Mouse (Mus musculus): Measurements from ENCODE around the gene Ankrd54. TPM values are rescaled to one million over a fixed set of nuclear protein-coding genes. Genes with fewer than 3 reads are reported as not detected.
"Not testable (repeated sequence)": the region's sequence is repeated elsewhere in the genome, so short reads cannot be mapped to it uniquely, and the experiment has no call there.

Gene Ankrd54
- total RNA-seq, 2 experiments from 2014 or later, result 6.1 to 8.6 TPM

DNA sequence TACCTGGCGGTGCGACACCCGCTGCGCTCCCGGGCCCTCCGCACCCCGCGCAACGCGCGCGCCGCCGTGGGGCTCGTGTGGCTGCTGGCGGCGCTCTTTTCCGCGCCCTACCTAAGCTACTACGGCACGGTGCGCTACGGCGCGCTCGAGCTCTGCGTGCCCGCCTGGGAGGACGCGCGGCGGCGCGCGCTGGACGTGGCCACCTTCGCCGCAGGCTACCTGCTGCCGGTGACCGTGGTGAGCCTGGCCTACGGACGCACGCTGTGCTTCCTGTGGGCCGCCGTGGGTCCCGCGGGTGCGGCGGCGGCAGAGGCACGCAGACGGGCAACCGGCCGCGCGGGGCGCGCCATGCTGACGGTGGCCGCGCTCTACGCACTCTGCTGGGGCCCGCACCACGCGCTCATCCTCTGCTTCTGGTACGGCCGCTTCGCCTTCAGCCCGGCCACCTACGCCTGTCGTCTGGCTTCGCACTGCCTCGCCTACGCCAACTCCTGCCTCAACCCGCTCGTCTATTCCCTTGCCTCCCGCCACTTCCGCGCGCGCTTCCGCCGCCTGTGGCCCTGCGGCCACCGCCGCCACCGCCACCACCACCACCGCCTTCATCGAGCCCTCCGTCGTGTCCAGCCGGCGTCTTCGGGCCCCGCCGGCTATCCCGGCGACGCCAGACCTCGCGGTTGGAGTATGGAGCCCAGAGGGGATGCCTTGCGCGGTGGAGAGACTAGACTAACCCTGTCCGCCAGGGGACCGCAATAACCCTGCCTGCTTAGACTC lies 19.8 kb downstream of the Ankrd54 start:
- no peak for DNase-seq

DNA sequence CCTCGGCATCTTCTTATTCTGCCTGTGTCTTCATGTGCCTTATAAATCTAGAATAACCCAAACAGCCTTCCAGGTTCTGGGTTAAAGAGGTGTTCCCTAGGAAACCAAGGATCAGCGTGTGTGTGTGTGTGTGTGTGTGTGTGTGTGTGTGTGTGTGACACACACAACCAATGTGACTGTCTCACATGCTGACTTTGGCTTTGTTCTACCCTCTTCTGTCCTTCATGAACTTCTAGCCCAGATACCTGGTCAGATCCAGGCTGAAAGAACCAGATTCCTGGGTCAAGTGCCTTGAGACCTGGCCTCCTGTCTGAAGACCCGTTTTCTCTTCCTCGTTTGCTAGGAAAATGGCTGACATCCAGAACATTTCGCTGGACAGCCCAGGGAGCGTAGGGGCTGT lies 21.1 kb downstream of the Ankrd54 start, which contains the start of gene Galr3:
Gene Galr3, plus strand, starts transcription at position 301 of the 400 bp plus-strand sequence.
- no peak for DNase-seq

DNA sequence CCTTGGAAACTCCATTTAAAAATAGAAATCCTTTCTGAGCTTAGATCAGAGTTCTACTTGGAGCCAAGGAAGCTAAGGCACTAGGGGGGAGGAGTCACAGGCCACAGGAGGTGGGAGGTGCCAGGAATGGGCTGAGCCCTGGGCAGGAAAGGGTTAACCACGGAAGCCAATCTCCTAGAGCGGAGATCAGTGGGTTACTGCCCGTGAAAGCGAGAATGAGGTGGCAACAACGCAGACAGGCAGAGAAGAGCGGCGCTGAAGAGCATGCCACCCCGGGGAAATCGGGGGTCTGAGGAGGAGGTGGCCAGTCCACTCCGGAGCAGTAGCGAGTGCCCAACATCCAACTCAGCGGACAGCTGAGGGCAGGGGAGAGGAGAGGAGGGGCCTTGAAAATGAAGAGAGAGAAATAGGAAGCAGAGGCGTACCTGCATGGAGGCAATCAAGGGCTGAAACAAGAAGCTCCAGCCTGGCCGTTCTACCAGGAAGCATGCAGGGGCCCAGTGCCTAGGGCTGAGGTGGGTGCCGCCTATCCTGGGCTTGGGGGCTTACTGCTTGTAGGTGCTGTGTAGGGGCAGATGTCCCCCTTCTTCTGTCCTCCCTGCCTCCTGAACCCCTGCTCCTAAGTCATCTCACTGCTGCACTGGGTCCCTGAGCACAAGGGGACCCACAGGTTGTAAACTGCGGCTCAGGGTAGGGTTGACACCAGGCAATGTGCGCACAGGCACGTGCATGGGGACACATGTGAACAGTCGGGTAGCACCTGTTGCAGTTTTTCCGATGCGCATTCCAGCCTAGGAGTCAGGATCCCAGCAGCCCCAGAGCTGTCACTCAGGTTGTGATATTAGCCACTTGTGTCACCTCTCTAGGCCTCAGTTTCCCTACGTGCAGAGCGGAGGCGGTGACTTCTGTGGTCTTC lies 21.9 kb downstream of the Ankrd54 start:
- DNase-seq, result no peak

DNA sequence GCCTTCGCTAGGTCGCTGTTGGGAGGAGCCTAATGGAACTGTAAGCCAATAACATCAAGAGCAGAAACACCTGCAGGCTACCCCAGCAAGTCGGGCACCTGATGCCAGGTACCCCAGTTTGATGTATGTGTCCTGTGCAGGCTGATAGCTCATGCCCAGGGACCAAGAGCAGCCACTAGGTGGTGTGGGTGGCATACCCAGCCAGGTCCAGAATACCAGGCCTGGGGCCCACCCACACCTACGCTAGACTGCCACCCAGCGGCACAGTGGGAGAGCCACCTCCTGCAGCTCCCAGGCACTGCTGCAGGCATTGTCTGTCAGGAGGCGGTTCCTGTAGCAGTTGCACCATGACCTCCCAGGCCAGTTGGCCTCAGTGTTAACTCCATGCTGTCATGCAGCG lies 23.8 kb downstream of the Ankrd54 start:
- peak; percentile 76 for DNase-seq

DNA sequence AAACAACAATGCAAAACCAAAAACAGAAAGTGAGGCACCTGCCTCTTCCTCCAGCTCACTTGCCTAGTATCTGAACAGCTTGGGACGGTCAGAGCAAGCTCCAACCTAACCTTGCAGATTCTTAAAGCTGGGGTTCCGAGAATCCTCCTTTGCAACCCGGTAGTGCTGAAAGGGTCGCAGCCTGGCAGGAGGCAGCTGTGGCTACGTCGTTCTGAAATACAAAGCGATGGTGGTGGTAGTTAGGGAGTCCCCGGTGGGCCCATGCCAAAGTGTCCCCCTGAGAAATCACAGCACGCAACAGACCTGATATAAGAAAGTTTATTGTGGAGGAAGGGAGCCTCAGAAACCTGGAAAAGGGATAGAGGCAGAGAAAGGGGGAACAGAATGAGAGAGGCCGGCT lies 24.4 kb downstream of the Ankrd54 start:
- DNase-seq, result no peak

DNA sequence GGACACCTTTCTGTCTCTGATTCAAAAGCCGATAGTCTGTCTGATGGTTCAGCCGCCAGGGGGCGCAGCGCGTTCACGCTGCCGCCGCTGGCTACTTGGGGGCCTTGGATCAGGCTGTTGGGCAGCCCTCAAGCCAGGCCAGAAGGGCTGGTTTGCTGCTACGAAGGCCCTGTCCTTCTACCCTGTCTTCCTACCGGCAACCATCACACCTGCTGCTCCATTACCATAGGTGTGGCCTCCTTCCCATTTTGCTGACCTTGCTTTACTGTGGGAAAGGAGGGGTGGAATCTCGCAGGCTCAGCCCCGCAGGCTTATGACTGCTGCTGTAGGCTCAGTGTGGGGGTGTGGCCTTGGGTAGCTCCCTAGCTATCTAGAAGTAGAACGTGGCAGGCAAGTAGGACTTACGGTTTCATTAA lies 24.8 kb downstream of the Ankrd54 start:
- DNase-seq, result peak; percentile 91

DNA sequence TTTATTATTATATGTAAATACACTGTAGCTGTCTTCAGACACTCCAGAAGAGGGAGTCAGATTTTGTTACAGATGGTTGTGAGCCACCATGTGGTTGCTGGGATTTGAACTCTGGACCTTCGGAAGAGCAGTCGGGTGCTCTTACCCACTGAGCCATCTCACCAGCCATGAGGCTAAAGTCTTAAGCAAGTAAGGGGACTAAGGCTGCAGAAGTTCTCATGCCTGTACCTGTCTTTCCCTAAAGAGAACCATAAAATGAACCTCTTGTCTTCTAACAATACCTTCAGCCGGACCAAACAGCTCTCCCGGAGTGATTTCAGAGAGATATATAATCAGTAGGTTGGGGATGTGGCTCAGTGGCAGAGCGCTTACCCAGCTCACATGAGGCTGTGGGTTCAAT lies 30.8 kb downstream of the Ankrd54 start:
- not testable (repeated sequence) for DNase-seq

DNA sequence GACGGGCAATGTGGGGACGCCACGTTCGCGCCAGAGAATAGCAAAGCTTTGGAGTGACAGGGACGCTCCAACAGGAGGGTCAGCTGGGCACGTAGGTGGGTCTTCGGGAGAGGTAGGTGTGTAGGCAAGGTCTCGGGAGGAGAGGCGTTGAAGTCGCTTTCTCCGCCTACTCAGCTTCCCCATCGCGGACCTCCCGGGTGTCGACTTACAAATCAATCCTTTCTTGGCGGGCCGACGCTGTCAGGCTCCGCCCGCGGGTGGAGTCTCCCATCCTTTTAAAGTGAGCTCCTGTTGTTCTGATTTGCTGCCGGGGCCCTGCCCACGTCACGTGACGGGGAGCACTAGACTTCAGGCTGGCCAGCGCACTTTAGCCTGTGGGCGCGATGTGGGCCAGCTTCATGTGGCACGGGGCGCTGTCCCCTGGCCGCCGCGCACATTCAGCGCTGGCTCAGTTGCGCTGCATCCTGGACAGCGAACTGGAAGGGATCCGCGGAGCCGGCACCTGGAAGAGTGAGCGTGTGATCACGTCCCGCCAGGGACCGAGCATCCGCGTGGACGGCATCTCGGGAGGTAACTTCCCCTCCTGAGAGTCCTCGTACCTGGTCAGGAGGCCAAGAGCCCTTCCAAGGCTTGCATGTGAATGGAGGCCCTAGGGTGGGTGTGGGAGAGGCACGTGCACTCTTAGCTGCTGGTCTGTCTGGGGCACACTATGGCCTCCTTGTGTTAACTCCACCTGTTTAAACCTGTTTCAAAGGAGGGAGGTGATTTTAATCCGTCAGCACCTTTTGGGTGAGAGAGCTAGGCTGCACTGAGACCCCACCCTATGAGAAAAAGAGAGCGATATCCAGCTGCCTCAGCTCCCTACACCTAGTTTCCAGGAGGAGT lies 31.9 kb downstream of the Ankrd54 start:
- peak; percentile 83 for DNase-seq

DNA sequence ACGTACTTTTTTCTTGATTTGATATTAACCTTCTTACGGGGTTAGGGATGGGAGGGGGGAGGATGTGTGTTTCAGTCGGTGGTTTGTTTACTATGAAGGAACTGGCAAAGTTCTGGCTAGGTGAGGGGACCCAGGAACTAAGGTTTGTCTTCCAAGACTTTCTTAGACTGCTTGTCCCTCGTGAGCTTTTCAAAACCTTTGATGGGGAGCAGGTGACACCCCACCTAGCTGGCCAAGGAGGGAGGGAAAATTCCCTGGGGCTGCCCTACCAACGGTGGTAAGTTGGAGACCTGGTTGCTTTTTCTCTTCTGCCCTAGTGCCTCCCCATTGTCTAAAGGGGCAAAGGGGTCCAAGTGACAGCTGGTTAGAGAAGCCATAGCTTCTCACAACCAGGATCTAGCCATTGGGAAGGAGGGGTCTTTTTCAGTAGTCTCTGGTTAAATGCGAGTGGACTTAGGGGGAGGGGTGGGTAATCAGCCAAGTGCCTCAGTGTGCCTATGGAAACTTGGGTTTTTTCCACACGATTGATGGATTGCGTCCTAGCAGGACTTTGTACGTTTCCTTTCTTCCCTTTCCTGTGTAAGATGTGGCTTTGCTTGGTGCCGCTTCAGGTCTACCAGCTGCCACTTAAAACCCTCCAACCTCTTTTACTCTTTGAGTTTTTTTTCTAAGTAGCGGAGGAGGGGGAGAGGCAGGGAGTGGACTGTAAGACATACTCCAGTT lies 33.0 kb downstream of the Ankrd54 start:
- DNase-seq, result no peak

DNA sequence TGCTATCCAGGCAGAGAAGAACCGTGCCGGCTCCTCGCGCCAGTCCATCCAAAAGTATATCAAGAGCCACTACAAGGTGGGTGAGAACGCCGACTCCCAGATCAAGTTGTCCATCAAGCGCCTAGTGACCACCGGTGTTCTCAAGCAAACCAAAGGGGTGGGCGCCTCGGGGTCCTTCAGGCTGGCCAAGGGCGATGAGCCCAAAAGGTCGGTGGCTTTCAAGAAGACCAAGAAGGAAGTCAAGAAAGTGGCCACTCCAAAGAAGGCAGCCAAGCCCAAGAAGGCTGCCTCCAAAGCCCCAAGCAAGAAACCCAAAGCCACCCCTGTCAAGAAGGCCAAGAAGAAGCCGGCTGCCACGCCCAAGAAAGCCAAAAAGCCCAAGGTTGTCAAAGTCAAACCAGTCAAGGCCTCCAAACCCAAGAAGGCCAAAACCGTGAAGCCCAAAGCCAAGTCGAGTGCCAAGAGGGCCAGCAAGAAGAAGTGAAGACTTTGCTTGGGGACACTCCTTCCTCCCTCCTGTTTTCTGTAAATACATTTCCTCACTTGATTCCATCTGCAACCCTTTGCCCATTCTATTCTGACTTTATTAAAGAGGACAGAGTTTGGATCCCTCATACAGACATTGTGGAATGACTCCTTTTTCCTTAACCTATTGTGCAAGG lies 33.7 kb downstream of the Ankrd54 start:
- no peak for DNase-seq

DNA sequence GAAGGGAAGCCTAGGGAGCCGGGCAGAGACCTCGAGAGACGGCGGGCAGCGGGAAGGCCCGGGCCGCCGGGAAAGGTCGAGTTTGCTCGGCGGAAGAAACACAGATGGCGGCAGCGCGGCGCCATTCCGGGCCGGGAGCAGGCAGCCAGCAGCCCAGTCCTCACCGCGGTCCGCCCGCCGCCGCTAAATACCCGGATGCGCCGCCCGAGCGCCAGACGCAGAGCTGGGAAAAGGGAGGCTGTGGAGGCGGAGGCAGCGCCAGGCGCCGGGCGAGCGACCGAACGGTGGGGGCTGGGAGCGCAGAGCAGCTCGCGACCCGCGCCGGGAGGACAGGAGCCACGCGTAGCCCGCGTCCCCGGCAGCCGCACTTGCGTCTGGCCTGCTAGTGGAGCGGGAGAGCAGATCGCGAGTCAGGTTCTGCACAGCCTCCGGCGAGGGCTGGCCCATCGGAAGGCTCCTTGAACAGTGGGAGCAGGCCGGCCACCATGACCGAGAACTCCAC lies 34.4 kb downstream of the Ankrd54 start, which contains the start of gene H1f0:
Gene H1f0, plus strand, starts transcription at position 214 of the 502 bp plus-strand sequence.
- peak; percentile 98 for DNase-seq

DNA sequence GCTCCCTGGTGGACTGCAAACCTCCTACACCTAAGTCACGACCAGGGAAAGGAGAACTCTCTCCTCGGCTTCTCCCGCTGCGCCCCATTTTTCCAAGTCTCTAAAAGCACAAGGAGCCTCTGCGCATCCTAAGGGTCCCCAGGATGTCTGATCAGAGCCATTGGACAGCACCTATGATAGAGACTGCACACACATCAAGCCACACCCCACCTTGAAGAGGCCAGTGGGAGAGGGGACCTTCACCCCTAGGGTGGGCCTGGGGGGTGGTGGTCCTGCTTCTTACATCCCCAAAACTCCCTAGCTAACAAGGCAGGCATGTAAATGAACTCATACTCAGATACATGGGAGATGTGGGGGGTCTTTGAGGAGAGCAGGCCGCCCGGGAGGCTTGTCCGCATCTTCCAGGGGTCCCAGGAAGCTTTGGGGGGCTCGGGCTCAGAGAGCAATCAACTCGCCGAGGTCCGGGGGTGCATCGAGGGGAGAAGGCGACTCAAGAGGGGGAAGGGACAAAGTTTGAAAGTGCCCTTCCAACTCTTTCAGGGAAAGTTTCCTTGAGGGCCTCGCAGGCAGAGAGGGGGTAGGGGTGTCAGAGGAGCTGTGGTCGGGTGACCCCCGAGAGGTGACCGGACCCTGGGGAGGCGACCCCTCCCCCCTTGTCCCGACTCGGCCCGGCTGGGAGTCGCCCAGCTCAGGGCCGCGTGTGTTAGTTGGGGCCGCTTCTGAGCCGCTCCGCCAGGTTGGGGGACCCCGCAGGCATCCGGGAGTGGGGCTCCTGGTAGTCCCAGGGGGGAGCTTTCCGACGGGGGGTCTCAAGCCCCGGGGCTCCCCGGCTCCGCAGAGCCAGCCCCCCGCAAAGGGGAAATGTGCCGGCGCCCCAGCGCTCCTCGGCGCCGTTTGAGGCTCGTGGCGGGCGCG lies 35.1 kb downstream of the Ankrd54 start:
- peak; percentile 54 for DNase-seq

DNA sequence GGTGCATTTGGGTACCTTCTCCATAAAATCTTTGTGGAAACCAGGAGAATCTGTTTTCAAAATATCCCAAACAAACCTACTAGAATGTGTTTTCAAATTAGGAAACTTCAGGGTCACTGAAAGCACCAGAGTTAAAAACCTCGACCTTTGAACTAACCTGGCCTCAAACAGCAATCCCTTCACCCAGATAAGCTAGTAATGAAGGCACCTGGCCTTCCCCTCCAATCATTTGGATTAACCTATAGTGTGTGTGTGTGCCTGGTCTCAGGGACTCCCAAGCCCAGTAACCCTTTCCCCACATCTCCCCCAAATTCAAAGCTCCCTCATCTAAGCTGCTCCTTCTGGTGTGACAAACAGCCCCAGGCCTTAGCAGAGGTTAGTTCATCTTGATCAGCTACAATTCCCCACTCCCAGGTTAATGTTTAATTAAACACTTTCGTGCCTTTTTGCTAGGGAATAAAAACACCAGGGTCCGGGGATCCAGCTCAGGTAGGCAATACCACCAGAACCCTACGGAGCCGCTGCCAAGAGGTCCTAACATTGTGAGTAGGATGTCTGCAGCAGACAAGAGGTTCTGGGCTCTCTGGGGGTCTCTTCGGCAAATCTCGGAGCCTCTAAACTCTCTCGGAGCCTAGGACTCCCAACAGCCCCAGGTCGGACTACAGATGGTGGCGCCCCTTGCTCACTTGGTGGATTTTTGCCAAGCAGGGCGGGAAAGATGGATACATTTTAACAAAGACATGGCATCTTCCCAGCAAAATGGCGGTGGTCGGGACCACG lies 36.0 kb downstream of the Ankrd54 start:
- DNase-seq, result no peak

DNA sequence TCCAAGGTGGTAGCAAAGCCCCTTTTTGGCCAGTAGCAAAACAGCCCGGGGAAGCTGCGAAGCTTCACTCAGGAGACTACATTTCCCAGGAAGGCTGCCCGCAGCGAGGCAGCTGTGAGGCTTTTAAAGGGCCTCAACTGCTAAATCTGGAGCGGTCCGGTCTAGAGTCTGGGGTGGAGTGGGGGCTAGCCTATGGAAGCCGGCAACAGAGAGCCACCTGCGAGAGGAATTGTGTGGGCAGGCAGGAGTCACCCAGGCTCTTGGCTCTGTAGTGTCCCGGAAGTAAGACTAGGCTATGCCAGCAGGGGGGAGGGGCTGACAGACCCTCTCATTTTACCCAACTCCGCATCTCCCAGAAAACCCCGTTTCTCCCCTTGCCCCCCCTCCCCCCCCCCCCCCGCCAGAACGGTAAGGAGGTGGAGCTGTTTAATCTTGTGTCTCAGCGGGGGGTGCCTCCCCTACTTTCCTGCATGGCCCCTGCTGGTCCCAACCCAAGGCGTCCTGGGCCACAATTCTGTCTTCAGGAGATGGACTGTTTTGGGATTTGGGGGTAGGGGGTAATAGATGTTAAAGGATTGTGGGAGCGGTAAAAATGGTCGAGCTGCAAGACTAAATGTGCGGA lies 36.9 kb downstream of the Ankrd54 start:
- DNase-seq, result no peak

DNA sequence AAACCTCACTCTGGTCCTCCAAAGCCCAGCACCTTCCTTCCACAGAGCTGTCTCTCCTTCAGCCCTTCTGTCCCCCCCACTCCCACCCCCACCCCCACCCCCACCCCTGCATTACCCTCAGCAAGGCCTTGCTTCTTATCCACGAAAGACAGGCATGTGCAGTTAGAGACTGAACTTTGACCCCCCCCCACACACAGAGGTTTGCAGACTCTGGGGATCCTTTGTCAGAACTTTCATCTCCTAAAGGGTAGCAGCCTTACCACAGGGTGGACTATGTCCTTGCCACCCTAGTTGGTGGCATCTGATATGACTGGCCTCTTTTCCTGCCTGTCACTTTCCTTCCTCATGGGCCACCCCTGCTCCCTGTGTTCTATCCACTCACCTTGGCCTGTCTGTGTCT lies 39.3 kb downstream of the Ankrd54 start:
- no peak for DNase-seq

DNA sequence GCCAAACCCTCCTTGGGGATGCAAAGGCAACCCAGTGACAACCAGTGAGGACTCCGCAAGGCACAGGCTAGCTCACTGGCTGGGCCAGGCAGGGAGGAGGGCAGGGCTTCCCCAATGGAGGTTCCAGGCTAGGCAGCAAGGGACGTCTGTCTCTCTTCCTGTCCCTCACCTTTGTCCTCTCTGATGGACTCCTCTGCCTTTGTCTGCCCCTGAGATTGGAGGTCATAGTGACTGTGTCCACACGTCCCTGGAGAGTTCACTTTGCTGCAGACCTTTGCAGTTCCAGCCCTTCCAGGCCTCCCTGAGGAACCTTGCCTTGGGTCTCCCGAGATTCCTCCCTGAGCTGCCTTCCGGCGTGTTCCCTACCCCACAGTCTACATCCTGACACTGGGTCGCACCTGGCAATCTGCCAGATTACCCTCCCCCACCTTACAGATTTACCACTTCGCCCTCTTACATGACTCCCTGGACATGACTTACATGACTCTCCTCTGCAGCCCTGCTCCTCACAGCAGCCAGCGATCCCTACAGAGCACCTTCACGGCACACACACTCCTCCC lies 39.9 kb downstream of the Ankrd54 start:
- no peak for DNase-seq

DNA sequence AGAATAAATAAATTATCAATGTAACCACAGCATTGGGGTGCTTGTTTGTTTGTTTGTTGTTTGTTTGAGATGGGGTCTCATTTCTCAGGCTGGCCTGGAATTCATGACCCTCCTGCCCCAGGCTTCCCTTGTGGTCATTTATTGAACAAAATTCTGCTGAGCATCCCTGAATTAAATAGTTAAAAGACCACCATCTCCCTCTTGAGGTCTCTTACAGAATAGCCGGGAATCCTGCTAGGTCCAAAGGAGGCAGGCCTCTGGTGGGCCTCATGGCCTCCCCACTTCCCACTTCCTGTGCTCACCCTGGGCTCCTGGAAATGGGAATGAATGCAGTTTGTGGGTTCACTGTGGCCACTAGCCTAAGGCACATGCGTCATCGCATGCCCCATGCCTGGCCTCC lies 43.8 kb downstream of the Ankrd54 start:
- no peak for DNase-seq

DNA sequence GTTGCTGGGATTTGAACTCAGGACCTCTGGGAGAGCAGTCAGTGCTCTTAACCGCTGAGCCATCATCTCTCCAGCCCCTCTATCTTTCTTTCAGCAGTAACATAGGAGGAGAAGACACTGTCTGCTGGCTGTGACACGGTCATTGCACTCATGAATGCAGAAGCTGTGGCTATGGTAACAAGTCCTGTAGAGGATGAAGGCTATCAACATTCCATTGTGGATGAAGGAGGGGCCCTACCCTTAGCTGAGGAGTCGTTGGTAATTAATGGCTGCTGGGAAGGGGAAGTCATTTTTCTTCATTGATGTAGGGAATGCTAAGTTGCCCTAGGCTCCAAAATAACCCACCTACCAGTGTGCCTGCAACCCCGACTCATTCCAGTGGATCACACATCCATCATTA lies 44.5 kb downstream of the Ankrd54 start:
- no peak for DNase-seq
